ENCODE assay signal across 7 mouse cellular contexts in the genomic region with DNA sequence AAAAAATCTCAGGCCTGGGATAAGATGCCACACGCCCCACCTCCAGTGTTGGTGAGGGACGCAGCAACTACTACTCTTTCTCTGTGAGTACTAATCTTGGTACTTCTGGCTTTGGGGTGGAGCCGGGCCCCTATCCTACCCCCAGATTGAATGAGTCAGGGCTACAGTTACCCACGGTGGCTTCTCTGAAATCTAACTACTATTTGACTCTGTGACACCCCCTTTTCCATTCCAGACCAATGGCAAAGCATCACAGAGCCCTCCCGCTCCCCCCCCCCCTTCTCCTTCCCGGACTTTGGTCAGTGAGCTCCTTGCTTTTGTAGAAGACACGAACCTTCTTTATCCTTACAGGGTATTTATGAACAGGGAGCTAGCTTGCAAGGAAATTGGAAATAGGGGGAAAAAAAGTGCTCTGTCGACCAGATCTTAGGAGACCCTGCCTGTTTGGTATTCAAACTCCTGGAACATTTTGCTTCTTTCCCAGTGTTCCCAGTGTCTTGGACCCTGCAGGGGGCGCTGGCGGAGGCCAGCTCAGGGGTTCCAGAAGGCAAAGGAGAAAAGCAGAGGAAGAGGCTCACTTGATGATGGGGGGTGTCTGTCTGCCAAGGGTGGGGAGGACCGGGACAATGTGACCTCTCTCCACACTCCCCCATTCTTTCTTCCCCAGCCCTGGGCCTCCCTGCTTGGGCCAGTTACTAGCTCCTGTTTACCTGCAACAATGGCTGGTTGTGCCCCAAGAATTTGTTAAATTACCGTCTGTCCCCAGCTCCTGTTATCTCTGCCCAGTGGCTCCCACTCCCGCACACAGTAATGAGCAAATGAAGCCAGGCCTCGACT. TPM values are rescaled to one million over a fixed set of nuclear protein-coding genes. Genes with fewer than 3 reads are reported as not detected.
DNase-seq lines count a peak whose midpoint lies in the region; ATAC-seq and TF ChIP-seq lines count a peak whose summit lies in the region.

No protein-coding gene starts in this region.

- DNase-seq in liver, embryonic 11.5 days (ENCODE audit: low spot score), result no peak
- no peak for DNase-seq in liver
- peak; percentile 67 for DNase-seq in embryo, embryonic 9.5 days (ENCODE audit: extremely low spot score)
- no peak for DNase-seq in frontal cortex, postnatal 36 days (ENCODE audit: low spot score in 2 of 2)
- DNase-seq in thymus, postnatal 25 days, result no peak

- no peak overlapping the region for H3K27ac ChIP-seq in liver, embryonic 11.5 days (ENCODE audit: low read depth, low read length)
- peak overlapping the region; percentile 91 for H3K27ac ChIP-seq in hindbrain, embryonic 15.5 days (replicated peaks)

- ATAC-seq in liver, embryonic 11.5 days (replicated peaks; ENCODE audit: low FRiP score), result no peak
- ATAC-seq in hindbrain, embryonic 15.5 days (ENCODE audit: low FRiP score, low read depth), result no peak

- no peak overlapping the region for H3ac ChIP-seq in myocyte (ENCODE audit: control insufficient read depth, insufficient read length)

- no peaks in the 10 kb centered on the region for H3K9me3 ChIP-seq in liver, embryonic 11.5 days (ENCODE audit: control insufficient read depth, low read length)
- H3K9me3 ChIP-seq in hindbrain, embryonic 15.5 days, result no peaks in the 10 kb centered on the region

- 9% methylated on average over 14 of the region's 14 CpGs for WGBS in liver, embryonic 11.5 days
- 3% methylated on average over 14 of the region's 14 CpGs for WGBS in hindbrain, embryonic 15.5 days

- H3K4me2 ChIP-seq in liver, embryonic 11.5 days, result peak overlapping the region; percentile 65
- H3K4me2 ChIP-seq in hindbrain, embryonic 15.5 days, result peak overlapping the region; percentile 81
- H3K4me2 ChIP-seq in myocyte (ENCODE audit: low read depth), result peak overlapping the region; percentile 55

- H3K9ac ChIP-seq in liver, embryonic 11.5 days (ENCODE audit: low read depth, low read length), result no peak overlapping the region
- H3K9ac ChIP-seq in hindbrain, embryonic 15.5 days, result peak overlapping the region; percentile 98

- no peak for TF ChIP-seq POLR2A in myocyte (IDR thresholded peaks at IDR 0.05; ENCODE audit: insufficient read length, low read depth)

- no peaks in the 10 kb centered on the region for H3K79me2 ChIP-seq in myocyte (ENCODE audit: control insufficient read depth, insufficient read depth)

- peaks cover 15% of the 10 kb centered on the region for H3K4me1 ChIP-seq in liver, embryonic 11.5 days (replicated peaks; ENCODE audit: control insufficient read depth, insufficient read depth, low read length)
- H3K4me1 ChIP-seq in hindbrain, embryonic 15.5 days (replicated peaks), result peaks cover 73% of the 10 kb centered on the region

- H3K27me3 ChIP-seq in liver, embryonic 11.5 days (replicated peaks; ENCODE audit: control insufficient read depth, insufficient read depth, low read length), result peaks cover 89% of the 10 kb centered on the region
- H3K27me3 ChIP-seq in hindbrain, embryonic 15.5 days, result no peaks in the 10 kb centered on the region
- peaks cover 46% of the 10 kb centered on the region for H3K27me3 ChIP-seq in myocyte (ENCODE audit: control insufficient read depth, insufficient read depth, insufficient read length)

- no peaks in the 10 kb centered on the region for H3K36me3 ChIP-seq in liver, embryonic 11.5 days (ENCODE audit: control insufficient read depth, insufficient read depth, low read length)
- no peaks in the 10 kb centered on the region for H3K36me3 ChIP-seq in hindbrain, embryonic 15.5 days
- H3K36me3 ChIP-seq in myocyte (ENCODE audit: control insufficient read depth, insufficient read depth), result no peaks in the 10 kb centered on the region

- H3K4me3 ChIP-seq in liver, embryonic 11.5 days (ENCODE audit: low read depth, low read length), result peak overlapping the region; percentile 67
- H3K4me3 ChIP-seq in hindbrain, embryonic 15.5 days, result peak overlapping the region; percentile 95
- H3K4me3 ChIP-seq in myocyte, result peak overlapping the region; percentile 14

TF ChIP-seq in myocyte, 11 proteins besides CTCF, POLR2A, EP300 and RAD21:
- TF ChIP-seq USF1 (IDR thresholded peaks at IDR 0.05; ENCODE audit: low read depth) (no peak), MAX (IDR thresholded peaks at IDR 0.05; ENCODE audit: low read depth) (no peak), MYOG (IDR thresholded peaks at IDR 0.05; ENCODE audit: control insufficient read depth in 1 of 3, insufficient read depth in 1 of 3, insufficient read length in 2 of 3, low read depth in 2 of 3) (no peak), POLR2AphosphoS2 (IDR thresholded peaks at IDR 0.05; ENCODE audit: insufficient read length, low read depth) (no peak), CEBPB (IDR thresholded peaks at IDR 0.05; ENCODE audit: insufficient read depth, poor library complexity, severe bottlenecking) (no peak)

RNA-seq across cellular contexts. Expression of a gene that starts 1.9 kb away (rescaled TPM):
- polyA plus RNA-seq in liver, embryonic 11.5 days (2014; fragmentation: Nextera tagmentation; extraction: Ambion mirVana), result 7.5 and 9.7 TPM in 2 replicates
- polyA plus RNA-seq in hindbrain, embryonic 15.5 days (2015; fragmentation: Nextera tagmentation; extraction: Ambion mirVana), result 59.9 and 60.3 TPM in 2 replicates
- polyA plus RNA-seq in myocyte (2012; fragmentation: generic; extraction: Trizol), result 0.31 TPM

RNA-seq across cellular contexts. Expression of a gene that starts 34.8 kb away (rescaled TPM):
- polyA plus RNA-seq in liver, embryonic 11.5 days (2014; fragmentation: Nextera tagmentation; extraction: Ambion mirVana), result 0.89 and 1.2 TPM in 2 replicates
- polyA plus RNA-seq in hindbrain, embryonic 15.5 days (2015; fragmentation: Nextera tagmentation; extraction: Ambion mirVana), result 0.54 TPM in 1 of 2 replicates, not detected in the other
- not detected for polyA plus RNA-seq in myocyte (2012; fragmentation: generic; extraction: Trizol)

RNA-seq across cellular contexts. Expression of a gene that starts 53.2 kb away (rescaled TPM):
- polyA plus RNA-seq in liver, embryonic 11.5 days (2014; fragmentation: Nextera tagmentation; extraction: Ambion mirVana), result 14.8 and 15.2 TPM in 2 replicates
- 27.3 and 32.2 TPM in 2 replicates for polyA plus RNA-seq in hindbrain, embryonic 15.5 days (2015; fragmentation: Nextera tagmentation; extraction: Ambion mirVana)
- 13.6 TPM for polyA plus RNA-seq in myocyte (2012; fragmentation: generic; extraction: Trizol)

Comparison
In these comparisons a context has a peak if more than half of its experiments do, and no peak if none do; other contexts are left out.
1. H3K4me3 ChIP-seq: peak in every context shown above with its lines; median percentile 95 in hindbrain, embryonic 15.5 days; 67 in liver, embryonic 11.5 days; 14 in myocyte.